Comparison of ENCODE assay signal across 18 mouse cellular contexts in the genomic region with DNA sequence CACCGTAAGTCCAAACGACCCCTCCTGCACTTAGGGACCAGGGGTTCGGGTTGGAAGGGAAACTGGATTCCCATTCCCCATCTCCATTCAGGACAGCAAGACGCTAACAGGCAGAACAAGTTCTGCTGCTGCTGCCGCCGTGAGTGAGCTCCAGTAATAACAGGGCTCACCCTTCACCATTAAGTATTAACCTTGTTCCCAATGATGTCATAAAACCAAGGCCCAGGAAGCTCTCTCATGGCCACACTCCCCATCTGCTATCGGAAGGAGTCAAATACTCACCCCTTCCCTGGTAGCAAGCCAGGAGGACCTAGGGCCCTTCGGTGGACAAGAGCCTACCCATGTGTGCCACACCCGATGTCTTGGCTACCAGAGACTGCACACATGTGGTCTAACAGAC. TPM values are rescaled to one million over a fixed set of nuclear protein-coding genes. Genes with fewer than 3 reads are reported as not detected.
DNase-seq lines count a peak whose midpoint lies in the region; ATAC-seq and TF ChIP-seq lines count a peak whose summit lies in the region.
"Had no signal": no experiment of that assay in that cellular context is flagged by ENCODE, and none has a peak within 500 bp of the region (broad histone marks: within the 10 kb centered on the region; RNA-seq: fewer than 3 reads in every experiment).

No protein-coding gene starts in this region.

- WGBS in limb, embryonic 10.5 days = 81% methylated on average over 9 of the region's 9 CpGs
- WGBS in midbrain, postnatal 0 days = 96% methylated on average over 9 of the region's 9 CpGs
- WGBS in hindbrain, embryonic 16.5 days = 92% methylated on average over 9 of the region's 9 CpGs

- H3K36me3 ChIP-seq in limb, embryonic 10.5 days = no peaks in the 10 kb centered on the region
- no peaks in the 10 kb centered on the region for H3K36me3 ChIP-seq in midbrain, postnatal 0 days (ENCODE audit: insufficient read depth, low read length)
- no peaks in the 10 kb centered on the region for H3K36me3 ChIP-seq in hindbrain, embryonic 16.5 days (ENCODE audit: control insufficient read depth, insufficient read depth, low read length)
- H3K36me3 ChIP-seq: embryonic facial prominence, embryonic 10.5 days; hindbrain, embryonic 13.5 days had no signal

- H3K9me3 ChIP-seq in limb, embryonic 10.5 days (replicated peaks) = no peaks in the 10 kb centered on the region
- no peaks in the 10 kb centered on the region for H3K9me3 ChIP-seq in midbrain, postnatal 0 days (ENCODE audit: low read length)
- no peaks in the 10 kb centered on the region for H3K9me3 ChIP-seq in hindbrain, embryonic 16.5 days (ENCODE audit: control insufficient read depth, low read length)
- H3K9me3 ChIP-seq: embryonic facial prominence, embryonic 10.5 days; hindbrain, embryonic 13.5 days had no signal

- peak; percentile 62 for DNase-seq in adrenal gland, postnatal 10 days
- DNase-seq in adrenal gland, postnatal 4 days (ENCODE audit: low spot score in 2 of 2) = no peak
- peak; percentile 56 for DNase-seq in urinary bladder, postnatal 14 days (ENCODE audit: low spot score)
- no peak for DNase-seq in urinary bladder, adult 2 months (ENCODE audit: low spot score)
- no peak for DNase-seq in limb, embryonic 10.5 days (ENCODE audit: low spot score)
- DNase-seq in midbrain, postnatal 0 days (ENCODE audit: low spot score) = no peak
- DNase-seq: gastrocnemius, postnatal 25 days; heart, postnatal 14 days; left cerebral cortex, postnatal 4 days; lung, embryonic 14.5 days; thymus, postnatal 36 days had no signal

- no peak overlapping the region for H3K4me3 ChIP-seq in limb, embryonic 10.5 days
- no peak overlapping the region for H3K4me3 ChIP-seq in midbrain, postnatal 0 days (ENCODE audit: low read depth, low read length)
- H3K4me3 ChIP-seq in hindbrain, embryonic 16.5 days (ENCODE audit: low read length) = no peak overlapping the region
- H3K4me3 ChIP-seq: embryonic facial prominence, embryonic 10.5 days; hindbrain, embryonic 13.5 days had no signal

- H3K27ac ChIP-seq in limb, embryonic 10.5 days = 0 out of 2 replicates have a peak overlapping the region, but pooled peaks have one; percentile 46
- no peak overlapping the region for H3K27ac ChIP-seq in midbrain, postnatal 0 days (ENCODE audit: low read depth, low read length)
- no peak overlapping the region for H3K27ac ChIP-seq in hindbrain, embryonic 16.5 days (ENCODE audit: low read depth, low read length)
- H3K27ac ChIP-seq: embryonic facial prominence, embryonic 10.5 days; hindbrain, embryonic 13.5 days had no signal

- H3K9ac ChIP-seq in midbrain, postnatal 0 days (replicated peaks; ENCODE audit: low read length, poor library complexity, severe bottlenecking) = no peak overlapping the region
- H3K9ac ChIP-seq in hindbrain, embryonic 16.5 days (ENCODE audit: low read depth, low read length) = no peak overlapping the region
- H3K9ac ChIP-seq: hindbrain, embryonic 13.5 days; lung, embryonic 14.5 days had no signal

- peaks cover 95% of the 10 kb centered on the region for H3K4me1 ChIP-seq in limb, embryonic 10.5 days
- peaks cover 3% of the 10 kb centered on the region; the same call in 1 of the 2 replicates for H3K4me1 ChIP-seq in midbrain, postnatal 0 days (ENCODE audit: insufficient read depth, low read length)
- H3K4me1 ChIP-seq in hindbrain, embryonic 16.5 days (ENCODE audit: control insufficient read depth, insufficient read depth, low read depth, low read length) = peaks cover 20% of the 10 kb centered on the region

- H3K27me3 ChIP-seq in limb, embryonic 10.5 days (ENCODE audit: low read depth, poor library complexity, severe bottlenecking) = 0 out of 2 replicates have a peak, but pooled peaks cover 14% of the 10 kb centered on the region
- H3K27me3 ChIP-seq in midbrain, postnatal 0 days (ENCODE audit: insufficient read depth, low read length) = no peaks in the 10 kb centered on the region
- no peaks in the 10 kb centered on the region for H3K27me3 ChIP-seq in hindbrain, embryonic 16.5 days (replicated peaks; ENCODE audit: control insufficient read depth, insufficient read depth, low read length)
- H3K27me3 ChIP-seq: CH12.LX; hindbrain, embryonic 13.5 days had no signal

- no peak overlapping the region for H3K4me2 ChIP-seq in midbrain, postnatal 0 days (ENCODE audit: low read depth, low read length, poor library complexity, severe bottlenecking)
- H3K4me2 ChIP-seq in hindbrain, embryonic 16.5 days (ENCODE audit: low read length) = no peak overlapping the region
- H3K4me2 ChIP-seq: hindbrain, embryonic 13.5 days; liver, embryonic 11.5 days; lung, embryonic 14.5 days had no signal

- no peak for ATAC-seq in midbrain, postnatal 0 days (ENCODE audit: low FRiP score)
- ATAC-seq in hindbrain, embryonic 16.5 days = no peak
- no peak for ATAC-seq in erythroid progenitor cell, adult 5-6 weeks (replicated peaks; ENCODE audit: low FRiP score, poor library complexity, severe bottlenecking)
- ATAC-seq: forebrain, embryonic 14.5 days had no signal

- no peak for TF ChIP-seq CTCF in midbrain, postnatal 0 days (IDR thresholded peaks at IDR 0.05)

RNA-seq across cellular contexts. Expression of gene Shb, which starts 30.3 kb away (rescaled TPM):
- total RNA-seq in adrenal gland, postnatal 10 days (2021) = 10 to 100 TPM; 40.4 to 72.5 TPM
- total RNA-seq in adrenal gland, postnatal 4 days (2021) = 10 to 100 TPM; 52.3 to 55.3 TPM
- 29.4 and 40.4 TPM in 2 replicates for polyA plus RNA-seq in urinary bladder, adult 2 months (2012; rRNA removed)
- 4.3 and 4.8 TPM in 2 replicates for polyA plus RNA-seq in limb, embryonic 10.5 days (2016; fragmentation: Nextera tagmentation; extraction: Ambion mirVana)
- 18.1 and 21.9 TPM in 2 replicates for total RNA-seq in midbrain, postnatal 0 days (2014; rRNA removed)
- 5.2 and 5.8 TPM in 2 replicates for polyA plus RNA-seq in midbrain, postnatal 0 days (2015; fragmentation: Nextera tagmentation; extraction: Ambion mirVana)
- polyA plus RNA-seq in hindbrain, embryonic 16.5 days (2015; fragmentation: Nextera tagmentation; extraction: Ambion mirVana) = 2.6 and 3.8 TPM in 2 replicates
- 1.3 TPM in 1 of 2 replicates, not detected in the other for total RNA-seq in erythroid progenitor cell, adult 5-6 weeks (2015; ENCODE audit: low replicate concordance)
- total RNA-seq in erythroid progenitor cell, adult 5-6 weeks (2017; ENCODE audit: low replicate concordance) = 1.5 and 6.5 TPM in 2 replicates

Comparison
In these comparisons a context has a peak if more than half of its experiments do, and no peak if none do; other contexts are left out.
1. DNase-seq: peak in adrenal gland, postnatal 10 days (single experiment) and urinary bladder, postnatal 14 days (single experiment); none in adrenal gland, postnatal 4 days (0 of 2), urinary bladder, adult 2 months (single experiment), limb, embryonic 10.5 days (single experiment) and midbrain, postnatal 0 days (single experiment).